Mouse (Mus musculus): ENCODE measurements around the gene Zcchc7.
"Not testable (repeated sequence)": the region's sequence is repeated elsewhere in the genome, so short reads cannot be mapped to it uniquely, and the experiment has no call there.

Zcchc7 gene

DNA sequence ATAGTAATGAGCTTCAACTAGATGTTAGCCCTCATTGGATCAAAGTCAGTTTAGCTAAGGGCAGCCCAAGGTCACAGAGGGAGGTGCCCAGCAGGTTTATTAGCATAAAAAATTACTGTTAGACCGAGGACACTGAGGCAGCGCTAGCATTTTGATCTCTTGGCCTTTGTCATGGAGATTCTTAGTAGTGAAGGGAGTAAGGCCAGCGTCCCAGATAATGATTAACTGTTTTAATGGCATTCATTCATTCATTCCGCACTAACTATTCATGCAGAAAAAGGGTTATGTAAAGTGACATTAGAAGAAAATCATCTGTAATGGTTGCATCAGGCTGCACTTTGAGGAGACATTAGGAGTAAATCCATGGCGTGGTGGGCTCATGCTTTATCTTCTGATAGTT, 165.2 kb downstream of the Zcchc7 start:
- DNase-seq = no peak

DNA sequence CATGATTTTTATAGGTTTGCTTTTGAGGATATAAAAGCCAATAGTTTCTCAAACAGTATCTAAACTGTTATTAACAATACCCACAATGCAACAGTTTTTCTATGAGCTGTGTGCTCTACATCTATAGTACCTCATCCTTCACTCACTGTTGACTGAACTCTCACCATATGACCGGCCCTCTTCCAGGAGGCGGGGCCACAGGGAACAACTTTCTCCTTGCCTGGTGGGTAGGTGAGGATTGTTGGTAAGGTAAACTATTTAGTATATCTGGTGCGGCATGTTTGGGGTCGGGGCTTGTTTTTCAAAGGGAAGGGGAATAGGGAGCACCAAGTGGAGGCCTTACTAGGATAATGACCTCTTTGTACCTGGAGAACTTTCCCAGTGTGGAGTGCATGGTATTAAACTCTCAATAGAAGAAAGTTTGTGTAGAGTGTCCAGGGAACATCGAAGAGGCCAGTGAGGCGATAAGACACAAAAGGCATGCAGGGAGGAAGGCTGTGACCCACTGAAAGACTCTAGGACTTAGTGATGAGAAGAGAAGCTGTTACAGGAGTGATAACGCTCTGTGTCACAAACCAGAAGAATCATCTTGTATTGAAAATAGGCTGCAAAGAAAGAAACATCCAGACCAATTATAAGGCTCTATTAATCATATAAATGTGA, 166.9 kb downstream of the Zcchc7 start:
- no peak for DNase-seq

DNA sequence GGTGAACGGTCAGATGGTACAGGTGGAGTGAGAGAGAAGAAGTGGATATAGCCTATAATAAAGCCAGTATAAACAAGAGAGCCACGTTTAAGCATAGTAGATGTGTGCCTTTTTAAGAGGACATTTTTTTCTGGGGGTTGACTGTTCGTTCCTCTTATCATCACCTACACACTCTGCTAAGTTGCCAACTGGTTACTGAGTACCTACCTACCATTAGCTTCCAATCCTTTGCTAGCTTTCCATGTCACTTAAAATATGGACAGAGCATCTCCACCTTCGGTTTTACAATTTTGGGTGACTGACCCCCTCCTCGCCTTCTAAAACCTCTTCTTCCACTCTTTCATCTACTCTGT, 167.4 kb downstream of the Zcchc7 start:
- DNase-seq = no peak

DNA sequence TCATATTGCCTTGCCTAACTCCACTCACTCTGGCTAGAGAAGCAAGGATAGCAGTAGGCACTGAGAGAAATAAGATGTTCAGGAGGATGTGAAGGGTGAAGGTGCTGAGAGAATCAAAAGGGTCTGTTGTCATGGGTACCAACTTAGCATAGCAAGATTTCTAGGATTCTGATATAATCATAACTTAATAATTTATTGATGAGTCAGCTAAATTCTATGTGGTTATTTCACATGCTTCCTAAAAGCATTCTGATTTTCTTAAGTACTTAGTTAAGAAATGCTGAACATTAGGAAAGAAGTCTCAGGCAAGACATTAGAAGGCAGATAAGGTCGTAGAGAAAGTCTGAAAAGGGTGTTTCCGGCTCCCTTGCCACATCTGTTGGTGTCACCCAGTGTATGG, 172.3 kb downstream of the Zcchc7 start:
- no peak for DNase-seq

DNA sequence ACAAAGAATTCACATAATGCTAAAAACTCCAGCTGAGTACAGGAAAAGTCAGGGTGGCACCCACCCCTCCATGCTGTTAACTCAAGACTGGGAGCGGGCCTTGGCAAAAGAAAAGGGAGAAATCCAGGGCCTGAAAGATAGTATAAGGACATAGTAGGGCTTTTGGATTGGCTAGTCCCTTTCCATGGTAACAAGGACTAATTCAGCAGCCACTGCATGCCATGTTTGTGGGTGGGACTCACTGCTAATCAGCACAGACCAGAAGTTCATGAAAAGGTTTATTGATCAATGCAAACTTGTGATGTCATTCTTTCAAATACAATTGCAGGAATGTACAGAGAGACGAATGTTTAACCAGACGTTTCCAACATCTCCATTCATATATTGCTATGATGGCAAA, 173.1 kb downstream of the Zcchc7 start:
- DNase-seq = no peak

DNA sequence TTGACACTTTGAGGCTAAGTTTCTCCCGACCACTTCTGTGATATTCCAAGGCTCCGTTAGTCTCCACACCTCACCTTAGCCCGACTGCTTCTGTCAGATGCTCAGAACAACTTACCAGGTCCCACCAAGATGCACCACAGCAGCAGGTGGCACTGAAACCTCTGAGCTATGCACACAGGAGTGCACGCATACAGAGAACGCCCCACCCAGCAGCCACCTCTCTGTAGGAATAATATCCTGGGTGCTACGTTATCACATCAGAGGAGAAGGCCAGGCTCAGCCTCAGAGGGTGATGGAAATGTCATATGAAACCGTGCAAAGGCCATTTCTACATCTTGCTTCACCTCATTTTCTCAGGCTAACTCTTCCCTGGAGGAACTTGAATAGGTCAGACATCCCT, 174.7 kb downstream of the Zcchc7 start:
- no peak for DNase-seq

DNA sequence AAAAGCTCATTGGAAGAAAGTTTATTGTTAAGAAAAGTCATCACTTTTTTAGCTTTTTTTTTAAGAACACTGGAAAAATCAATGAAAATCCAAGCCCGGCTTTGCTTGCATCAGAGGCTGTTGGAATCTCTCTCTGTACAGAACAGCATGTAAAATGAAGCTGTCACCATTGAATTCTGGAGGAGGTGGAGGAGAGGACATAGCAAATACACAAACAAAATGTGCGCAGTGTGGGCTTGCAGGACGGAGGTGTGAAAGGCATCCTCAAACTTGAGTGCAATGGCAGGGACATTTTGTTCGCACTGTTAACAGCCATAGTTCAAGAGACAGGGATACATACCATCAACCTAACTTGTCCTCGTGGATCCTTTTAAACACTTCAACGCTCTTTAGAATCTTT, 176.1 kb downstream of the Zcchc7 start:
- DNase-seq = no peak

DNA sequence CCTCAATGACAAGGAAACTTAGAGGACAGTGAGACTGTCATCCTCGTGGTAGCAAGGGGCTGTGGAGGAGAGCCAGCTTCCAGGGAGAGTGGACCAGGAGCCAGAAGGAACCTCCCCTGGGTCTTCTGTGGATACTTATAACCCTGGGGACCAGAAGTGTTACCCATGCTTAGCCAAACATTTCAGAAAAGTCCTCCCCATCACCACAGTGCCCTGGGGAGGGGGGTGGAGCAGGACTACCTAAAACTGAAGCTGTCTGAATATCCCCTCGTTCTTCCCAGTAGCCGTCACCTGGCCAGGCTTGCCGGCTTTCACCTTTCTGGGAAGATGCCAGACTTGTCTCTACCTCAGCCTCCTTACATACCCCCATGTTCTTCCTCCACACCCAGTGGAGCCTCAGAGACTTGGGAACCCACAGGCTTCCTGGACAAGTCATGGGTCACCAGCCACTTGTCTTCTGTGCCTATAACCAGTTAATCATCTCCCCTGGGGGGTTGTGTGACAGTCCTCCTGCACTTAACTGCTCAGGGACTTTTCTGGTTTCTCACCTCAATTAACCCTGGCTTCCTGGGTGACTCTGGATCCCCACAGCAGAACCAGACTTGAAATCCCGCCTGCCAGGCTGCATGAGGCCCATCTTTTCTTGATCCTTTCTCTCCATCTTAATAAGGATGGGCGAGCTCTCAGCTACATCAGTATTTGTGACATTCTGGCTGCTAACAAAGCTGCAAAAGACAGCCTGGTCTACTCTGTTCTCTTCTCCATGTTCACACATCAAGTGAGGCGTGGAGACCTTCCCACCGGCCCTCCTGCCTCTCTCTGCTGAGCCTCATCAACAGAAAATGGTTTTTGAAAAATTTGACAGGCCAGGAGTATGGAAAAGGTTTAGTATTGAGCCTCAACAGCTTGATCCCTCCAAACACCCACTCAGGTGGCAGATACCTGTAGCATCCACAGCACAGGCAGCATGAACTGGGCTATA, 183.0 kb downstream of the Zcchc7 start:
- no peak for DNase-seq

DNA sequence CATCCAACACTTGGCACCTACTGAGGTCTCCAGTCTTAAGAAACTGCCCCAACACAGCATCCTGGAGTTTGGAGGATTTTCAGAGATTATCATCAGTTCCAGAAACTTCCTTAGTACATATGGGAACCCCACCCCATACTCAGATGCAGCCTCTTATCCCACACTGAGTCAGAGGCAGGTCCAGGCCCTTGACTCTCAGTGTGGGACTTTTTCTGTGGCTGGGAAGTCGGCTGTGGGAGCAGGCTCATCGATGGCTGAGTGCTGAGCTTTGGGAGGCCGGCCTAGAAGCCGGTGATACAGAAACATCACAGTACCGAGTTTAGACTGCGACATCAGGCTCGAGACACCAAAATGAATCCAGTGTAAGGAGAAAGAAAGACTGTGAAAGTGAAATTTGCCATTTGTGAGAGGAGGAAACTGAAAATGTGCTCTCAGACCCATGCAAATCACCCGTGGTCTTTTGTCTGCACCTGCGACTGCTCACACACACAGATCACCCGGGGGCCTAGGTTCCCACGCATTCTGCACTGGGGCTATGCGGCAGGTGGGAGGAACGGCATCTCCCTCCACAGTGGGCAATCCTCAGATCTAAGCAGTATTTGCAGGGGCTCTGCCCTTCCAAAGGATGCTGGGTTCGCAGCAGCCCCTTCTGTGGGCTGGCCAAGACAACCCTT, 184.0 kb downstream of the Zcchc7 start:
- no peak for DNase-seq

DNA sequence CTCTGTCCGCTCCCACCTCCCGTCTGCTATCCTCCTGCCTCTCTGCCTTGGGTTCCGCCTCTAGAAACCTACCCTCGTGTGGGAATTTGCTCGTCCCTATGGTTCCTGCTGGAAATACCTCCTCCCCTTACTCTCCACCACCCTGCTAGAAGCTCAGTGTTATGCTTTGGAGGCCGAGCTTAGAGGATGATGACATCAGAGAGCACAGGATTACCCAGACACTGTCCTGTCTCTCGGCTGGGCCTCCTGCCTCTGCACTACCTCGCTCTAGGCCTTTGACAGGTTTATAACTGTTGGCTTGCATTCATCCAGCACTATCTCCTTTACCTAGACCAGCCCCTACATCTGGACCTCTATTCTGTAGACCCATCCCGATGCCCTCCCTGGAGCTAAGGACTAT, 184.6 kb downstream of the Zcchc7 start:
- no peak for DNase-seq

DNA sequence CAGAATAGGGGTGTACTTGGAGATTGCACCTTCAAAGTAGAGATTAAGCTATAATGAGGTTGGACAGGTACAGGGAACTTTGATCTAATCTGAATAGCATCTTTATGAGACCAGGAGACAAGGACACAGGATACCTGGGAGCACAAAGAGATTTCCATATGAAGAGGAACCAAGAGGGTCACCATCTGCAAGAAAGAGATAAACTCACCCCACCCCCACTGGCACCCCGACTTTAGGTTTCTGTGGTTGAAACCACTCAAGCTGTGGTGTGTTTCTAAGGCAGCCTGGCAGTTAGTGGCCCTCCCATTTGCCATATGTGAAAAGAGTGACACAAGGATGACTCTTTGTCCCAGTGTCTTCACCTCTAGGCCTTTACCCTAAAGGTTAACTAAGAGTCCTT, 186.6 kb downstream of the Zcchc7 start:
- no peak for DNase-seq

DNA sequence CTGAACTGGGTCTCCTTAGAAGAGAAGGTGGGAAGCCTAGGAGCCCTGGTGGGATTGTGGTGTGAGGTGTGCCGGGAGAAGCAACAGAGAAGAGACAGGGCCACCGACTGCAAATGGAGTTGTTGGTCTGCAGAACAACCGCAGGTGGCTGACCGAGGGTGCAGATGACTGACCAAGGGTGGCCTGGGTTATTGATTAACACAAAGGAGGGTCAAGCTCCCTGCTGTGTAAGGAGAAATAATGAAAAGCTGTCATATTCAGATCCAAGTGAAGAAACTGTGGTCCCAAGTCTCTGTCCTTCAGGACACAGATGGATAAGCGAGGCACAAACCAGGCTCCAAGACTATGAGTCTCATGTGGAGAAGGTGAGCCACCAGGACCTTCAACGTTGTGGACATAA, 187.8 kb downstream of the Zcchc7 start:
- no peak for DNase-seq

DNA sequence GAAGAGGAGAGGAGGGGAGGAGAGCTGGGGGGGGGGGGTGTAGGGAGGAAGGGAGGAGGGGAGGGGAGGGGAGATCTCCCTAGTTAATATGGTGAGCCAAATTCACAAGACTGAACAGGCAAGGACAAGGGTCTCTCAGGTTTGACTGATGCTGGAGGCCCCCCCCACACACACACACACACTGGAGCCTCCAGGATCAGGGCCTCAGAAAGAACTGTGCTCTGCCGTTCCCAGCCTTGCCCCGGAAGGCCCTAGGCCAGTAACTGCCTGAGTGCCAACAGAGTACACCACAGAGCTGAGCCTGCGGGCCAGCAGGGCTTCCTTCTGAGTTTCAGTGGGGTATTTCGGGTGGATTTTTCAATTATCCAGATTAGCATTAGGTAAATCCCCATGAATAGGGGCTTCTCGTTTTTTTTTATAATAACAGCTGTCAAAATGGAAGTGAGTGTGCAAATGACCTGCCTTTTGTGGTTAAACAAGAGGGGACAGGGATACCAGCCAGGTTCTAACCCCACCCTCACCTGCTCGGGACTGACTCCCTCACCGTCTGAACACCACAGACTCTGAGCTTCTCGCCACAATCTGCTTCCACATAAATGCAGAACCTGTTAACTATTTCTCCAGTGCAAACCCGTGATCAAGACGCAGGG, 188.9 kb downstream of the Zcchc7 start:
- no peak for DNase-seq

DNA sequence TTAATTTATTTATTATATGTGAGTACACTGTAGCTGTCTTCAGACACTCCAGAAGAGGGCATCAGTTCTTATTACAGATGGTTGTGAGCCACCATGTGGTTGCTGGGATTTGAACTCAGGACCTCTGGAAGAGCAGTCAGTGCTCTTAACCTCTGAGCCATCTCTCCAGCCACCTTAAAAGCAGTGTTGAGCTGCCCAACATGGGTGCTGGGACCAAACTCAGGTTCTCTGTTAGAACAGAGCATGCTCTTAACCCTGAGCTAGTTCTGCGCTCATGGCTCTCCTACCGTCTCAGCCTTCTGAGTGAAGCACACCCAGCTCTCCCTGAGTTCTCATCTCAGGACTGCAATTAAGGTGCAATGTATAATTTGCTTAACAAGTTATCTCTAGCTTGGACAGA, 190.4 kb downstream of the Zcchc7 start:
- DNase-seq = not testable (repeated sequence)

DNA sequence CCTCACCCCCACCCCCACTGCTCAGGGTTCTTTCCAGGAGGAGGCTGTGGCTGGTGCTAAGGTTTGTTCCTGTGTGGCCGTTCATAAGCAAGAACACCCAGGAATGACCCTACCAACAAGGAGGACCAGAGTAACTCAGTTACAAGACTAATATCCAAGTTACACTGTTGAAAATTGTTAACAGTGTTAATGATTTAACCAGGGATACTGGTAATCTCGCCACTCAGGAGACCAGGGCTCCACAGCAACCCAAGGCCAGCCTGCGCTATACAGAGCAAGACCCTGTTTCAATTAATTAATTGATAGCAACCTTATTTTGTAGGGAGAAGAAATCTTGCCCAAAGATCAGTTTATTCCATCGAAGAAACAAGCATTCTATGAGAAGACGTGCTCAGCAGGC, 191.8 kb downstream of the Zcchc7 start:
- no peak for DNase-seq

DNA sequence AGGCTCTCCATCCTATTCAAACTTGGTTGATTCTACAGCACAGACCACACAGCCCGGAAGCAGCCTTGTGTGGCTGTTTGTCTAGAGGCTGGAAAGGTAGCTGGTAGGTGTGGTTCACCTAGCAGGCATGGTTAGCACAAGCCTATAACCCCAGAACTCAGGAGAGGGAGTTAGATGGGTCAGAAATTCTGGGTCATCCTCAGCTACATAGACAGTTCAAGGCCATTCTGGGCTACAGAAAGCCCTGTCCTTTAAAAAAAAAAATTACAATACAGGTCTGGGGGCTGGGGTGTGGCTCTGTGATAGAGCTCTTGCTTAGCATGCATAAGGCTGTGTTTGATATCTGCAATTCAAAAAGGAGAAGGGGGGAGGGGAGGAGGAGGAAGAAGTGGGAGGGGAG, 192.6 kb downstream of the Zcchc7 start:
- no peak for DNase-seq

DNA sequence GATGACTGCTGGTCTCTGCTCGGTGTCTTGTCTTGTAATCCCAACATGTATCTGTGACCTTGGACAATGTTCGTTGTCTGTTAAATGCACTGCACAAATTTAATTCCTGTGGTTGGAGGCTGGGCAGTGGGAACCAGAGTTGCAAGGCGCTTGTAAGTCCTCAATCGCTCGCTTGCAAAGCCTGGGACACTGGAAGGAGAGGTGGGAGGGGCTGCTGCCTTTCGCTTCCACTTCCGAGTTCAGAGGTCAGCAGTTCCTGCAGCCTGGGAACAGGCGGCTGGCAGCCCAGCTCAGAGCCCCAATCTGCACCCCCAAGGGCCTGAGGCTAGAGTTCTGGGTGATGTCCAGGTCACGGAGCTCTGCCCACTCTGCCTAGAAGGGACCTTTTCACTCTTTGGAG, 197.4 kb downstream of the Zcchc7 start:
- DNase-seq = no peak

DNA sequence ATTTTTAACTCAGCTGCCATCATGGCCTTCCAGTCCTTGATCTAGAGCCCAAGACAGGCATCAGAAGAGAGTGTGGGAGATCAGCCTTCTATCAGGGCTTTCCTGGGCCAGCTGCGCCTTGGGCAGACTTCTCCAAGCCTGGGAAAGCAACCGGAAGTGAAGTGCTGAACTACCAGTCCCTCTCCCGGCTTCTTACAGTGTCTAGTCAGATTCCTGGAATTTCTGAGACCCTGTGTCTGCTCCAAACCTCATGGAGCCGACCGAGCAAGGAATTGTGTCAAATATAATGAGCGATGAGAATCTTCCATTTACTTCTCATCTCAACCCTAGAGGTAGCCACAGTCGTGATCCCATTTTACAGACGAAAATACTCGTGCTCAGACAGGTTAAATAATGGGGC, 203.1 kb downstream of the Zcchc7 start:
- no peak for DNase-seq

DNA sequence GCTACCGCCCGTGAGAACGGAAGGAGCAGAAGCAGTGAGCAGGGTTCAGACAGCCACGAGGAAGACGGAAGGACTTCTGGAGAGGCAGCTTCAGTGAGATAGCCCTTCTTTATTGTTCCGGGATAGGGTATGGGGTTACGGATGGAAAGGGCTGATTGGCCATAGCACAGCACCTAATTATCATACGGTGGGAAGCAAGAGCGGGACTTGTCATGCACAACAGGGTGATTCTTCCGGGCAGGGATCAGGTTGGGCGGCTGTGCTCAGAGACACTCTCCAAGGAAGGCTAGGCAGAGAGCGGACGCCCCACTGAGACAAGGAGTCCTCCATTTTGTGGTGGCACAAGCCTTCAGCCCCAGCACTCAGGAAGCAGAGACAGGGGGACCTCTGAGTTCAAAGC, 203.5 kb downstream of the Zcchc7 start:
- no peak for DNase-seq

DNA sequence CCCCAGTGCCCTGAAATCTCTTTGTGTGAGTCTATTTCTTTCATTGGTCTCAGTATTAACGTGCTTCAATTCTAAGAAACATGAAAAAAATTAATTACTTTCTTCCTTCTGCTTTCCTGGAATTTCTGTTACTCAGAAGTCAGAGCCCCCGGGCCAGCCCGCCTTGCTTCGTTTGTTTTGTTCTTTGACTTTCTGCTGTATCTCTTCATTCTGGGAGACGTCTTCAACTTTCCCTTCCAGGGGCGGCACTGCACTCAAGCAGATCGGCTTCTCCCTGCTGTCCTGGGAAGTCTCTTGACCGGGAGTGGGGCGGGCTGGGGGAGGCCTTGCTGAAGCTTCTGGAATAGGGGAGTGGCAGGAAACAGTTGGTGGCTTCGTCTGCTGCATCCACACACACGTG, 207.5 kb downstream of the Zcchc7 start:
- DNase-seq = no peak

DNA sequence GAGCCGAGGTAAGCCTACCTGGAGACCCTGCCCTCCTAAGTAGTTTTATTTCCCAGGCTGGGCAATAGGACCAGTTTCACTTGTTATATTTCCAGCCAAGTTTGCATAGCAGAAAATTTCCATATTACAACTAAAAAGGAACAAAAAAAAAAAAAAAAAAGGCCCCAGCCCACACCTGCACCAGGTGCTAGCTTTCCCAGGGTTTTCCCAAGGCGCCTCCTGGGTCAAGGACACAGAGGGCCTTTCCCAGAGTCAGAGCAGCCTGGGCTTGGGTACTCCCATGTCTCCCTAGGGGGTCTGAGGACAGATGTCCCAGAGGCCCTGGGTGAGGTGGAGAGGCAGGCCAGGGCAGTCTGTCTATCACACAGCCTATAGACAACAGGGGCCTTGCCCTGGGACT, 209.5 kb downstream of the Zcchc7 start:
- DNase-seq = no peak

DNA sequence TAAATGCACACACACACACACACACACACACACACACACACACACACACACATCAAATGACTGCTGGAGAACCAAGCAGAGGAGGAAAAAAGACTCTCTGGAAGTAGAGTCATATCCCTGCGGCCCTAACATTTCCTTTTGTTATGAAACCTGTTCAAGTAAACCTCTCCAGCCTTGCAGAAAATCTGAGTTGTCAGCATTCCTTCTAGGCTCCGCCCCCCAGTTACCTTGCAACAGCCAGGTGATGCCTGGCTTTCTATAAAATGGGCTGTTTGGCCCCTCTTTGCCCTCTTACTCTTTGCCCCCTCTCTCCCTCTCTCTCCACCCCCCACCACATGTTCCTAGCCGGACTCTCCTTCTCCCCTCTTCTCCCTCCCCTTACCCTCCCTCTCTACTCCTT, 210.1 kb downstream of the Zcchc7 start:
- no peak for DNase-seq

DNA sequence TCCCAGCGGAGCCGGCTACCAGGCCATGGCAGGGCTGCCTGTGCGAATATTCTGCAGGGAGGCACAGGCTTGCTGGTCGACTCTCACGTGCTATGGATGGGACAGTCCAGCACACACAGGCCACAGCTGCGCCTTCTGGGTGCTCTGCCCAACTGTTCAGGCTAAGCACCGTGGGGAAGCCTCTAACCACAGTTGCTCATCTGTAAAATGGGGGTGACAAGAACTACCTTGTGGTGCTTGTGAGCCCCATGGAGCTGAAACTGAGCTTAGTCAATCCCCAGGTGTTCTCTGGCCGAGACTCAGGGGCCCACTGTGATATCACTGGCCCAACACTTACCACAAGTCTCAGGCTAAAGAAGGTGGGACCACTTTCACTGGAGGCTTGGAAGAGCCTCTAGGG, 211.7 kb downstream of the Zcchc7 start:
- no peak for DNase-seq

DNA sequence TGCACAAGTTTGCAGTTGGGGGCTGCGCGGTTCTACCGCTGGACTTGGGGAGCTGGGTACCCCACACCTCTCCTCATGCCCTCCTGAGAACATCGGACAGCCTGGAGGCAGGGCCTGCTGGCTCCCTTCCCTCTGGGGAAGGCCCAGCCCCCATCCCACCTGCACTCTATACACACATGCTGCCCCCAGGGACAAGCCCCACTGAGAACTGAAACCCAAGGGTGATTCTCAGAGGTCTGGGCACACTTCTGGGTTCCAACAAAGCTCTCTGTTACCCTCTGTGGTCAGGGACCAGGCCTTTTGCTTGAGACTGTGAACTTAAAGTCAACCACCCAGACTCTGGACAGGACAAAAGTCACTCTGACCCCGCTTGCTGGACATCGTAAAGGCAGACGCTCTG, 214.4 kb downstream of the Zcchc7 start:
- DNase-seq = no peak
